Mouse (Mus musculus): ENCODE measurements at regions not wholly inside any gene's neighbourhood (a gene's known extent, or its start where the extent isn't known, plus 50 kb on each side); places are given as distances from the start of the nearest gene placed in this dataset.

DNA sequence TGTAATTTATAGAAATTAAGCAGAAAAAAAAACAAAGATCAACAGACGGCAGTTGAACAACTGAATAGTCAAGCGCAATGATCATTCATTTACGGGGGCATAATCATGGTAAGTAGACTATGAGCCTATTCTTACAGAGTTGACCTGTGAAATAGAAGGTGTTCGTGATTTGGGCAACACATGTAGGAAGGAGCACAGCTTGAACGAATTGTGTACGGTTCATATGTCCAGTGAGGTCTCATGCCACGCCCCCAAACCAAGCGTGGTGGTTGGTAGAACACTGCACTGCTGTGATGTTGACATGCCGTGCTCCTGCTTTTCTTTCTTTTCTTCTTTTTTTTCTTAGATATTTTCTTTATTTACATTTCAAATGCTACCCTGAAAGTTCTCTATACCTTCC, 563.1 kb downstream of the Etv1 start:
- no peak for DNase-seq (ENCODE audit: low read depth, low spot score)

- DNase-seq (ENCODE audit: low read depth, low spot score): no peak
These were observed 592.5 kb downstream of the Etv1 start for GRCm38 (mm10) chr12:39371480-39372245.

DNA sequence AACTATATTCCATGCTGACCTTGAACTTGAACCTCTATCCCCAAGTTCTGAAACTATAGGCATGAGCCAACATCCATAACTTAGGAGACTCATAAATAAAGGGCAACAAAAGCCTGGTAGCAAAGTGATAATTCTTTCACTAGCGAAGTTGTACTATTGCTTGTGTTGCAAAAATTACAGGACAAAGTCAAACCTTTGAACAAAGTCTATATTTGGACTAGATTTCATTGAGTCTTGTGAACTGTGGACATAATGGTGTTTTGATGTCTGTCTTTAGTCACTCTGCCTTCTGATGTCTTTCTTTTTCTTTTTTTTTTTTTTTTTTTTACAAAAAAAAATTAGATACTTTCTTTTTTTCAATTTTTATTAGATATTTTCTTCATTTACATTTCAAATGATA, 594.5 kb downstream of the Etv1 start:
- DNase-seq (ENCODE audit: low read depth, low spot score): no peak
